Mouse (Mus musculus) stomach, postnatal 0 days (tissue): Measurements from ENCODE around the gene Ablim2. TPM values are rescaled to one million over a fixed set of nuclear protein-coding genes. Genes with fewer than 3 reads are reported as not detected.
A peak's percentile ranks its signal among the peaks of the same experiment; 100 is the strongest.

Source experiments
- ATAC-seq: fragments of 200-750 bp; cut with Nextera tagmentation; 2 replicates; pipeline ENCODE4 v1.8.0; 2017; ENCODE audit not compliant: low FRiP score, low TSS enrichment
- DNase-seq: peaks from one replicate; pipeline ENCODE4 v3.0.0-alpha.2; 2016; ENCODE audit warnings: low spot score
- H3K27ac ChIP-seq: fragments of 300-500 bp; sonication (generic); replicated peaks from 2 replicates; pipeline ENCODE4 v1.5.1; 2014; ENCODE audit warnings: mild to moderate bottlenecking, control low read depth
- H3K27me3 ChIP-seq: fragments of 300-500 bp; sonication (generic); 2 replicates; pipeline ENCODE4 v1.6.1; 2014; ENCODE audit warnings: low read length; ENCODE audit not compliant: control insufficient read depth, insufficient read depth
- H3K36me3 ChIP-seq: fragments of 300-500 bp; sonication (generic); 2 replicates; pipeline ENCODE4 v1.6.1; 2014; ENCODE audit warnings: low read length, mixed read lengths; ENCODE audit not compliant: control insufficient read depth, insufficient read depth
- H3K4me1 ChIP-seq: fragments of 300-500 bp; sonication (generic); replicated peaks from 2 replicates; pipeline ENCODE4 v1.6.1; 2014; ENCODE audit warnings: antibody characterized with exemption; ENCODE audit not compliant: control insufficient read depth, insufficient read depth
- H3K4me2 ChIP-seq: fragments of 300-500 bp; sonication (generic); replicated peaks from 2 replicates; pipeline ENCODE4 v1.6.1; 2014; ENCODE audit warnings: low read depth, mild to moderate bottlenecking, control low read depth, moderate library complexity
- H3K4me3 ChIP-seq: fragments of 300-500 bp; sonication (generic); 2 replicates; pipeline ENCODE4 v1.5.1; 2014; ENCODE audit warnings: low read depth, low read length, control low read depth
- H3K9ac ChIP-seq: fragments of 300-500 bp; sonication (generic); 2 replicates; pipeline ENCODE4 v1.6.1; 2014; ENCODE audit warnings: mild to moderate bottlenecking, low read length, control low read depth, mixed read lengths
- H3K9me3 ChIP-seq: fragments of 300-500 bp; sonication (generic); 2 replicates; pipeline ENCODE4 v1.6.1; 2016; ENCODE audit warnings: low read length; ENCODE audit not compliant: control insufficient read depth
- CTCF ChIP-seq: IDR thresholded peaks from 2 replicates; pipeline ENCODE4 v1.5.1; 2016; ENCODE audit warnings: antibody characterized with exemption, low read depth, mild to moderate bottlenecking, moderate library complexity
- EP300 ChIP-seq: optimal IDR thresholded peaks from 2 replicates; pipeline ENCODE3; 2016; ENCODE audit warnings: antibody characterized with exemption
- WGBS: fragments of 180-500 bp; shearing (Covaris S2); extraction: QIAGEN DNeasy Blood & Tissue Kit; methylation state at CpG from one replicate; pipeline ENCODE4 v1.1.7; 2014; 5-methylcytosine and 5-hydroxymethylcytosine counted together
- polyA plus RNA-seq: library from polyadenylated mRNA; unstranded; fragments of >200 nt; fragmentation: Nextera tagmentation; extraction: Ambion mirVana; gene quantifications from 2 replicates; pipeline ENCODE4 v1.2.1, GENCODE M21; 2015

Gene Ablim2
- polyA plus RNA-seq, 1 experiment from 2014 or later = 1.3 TPM

DNA sequence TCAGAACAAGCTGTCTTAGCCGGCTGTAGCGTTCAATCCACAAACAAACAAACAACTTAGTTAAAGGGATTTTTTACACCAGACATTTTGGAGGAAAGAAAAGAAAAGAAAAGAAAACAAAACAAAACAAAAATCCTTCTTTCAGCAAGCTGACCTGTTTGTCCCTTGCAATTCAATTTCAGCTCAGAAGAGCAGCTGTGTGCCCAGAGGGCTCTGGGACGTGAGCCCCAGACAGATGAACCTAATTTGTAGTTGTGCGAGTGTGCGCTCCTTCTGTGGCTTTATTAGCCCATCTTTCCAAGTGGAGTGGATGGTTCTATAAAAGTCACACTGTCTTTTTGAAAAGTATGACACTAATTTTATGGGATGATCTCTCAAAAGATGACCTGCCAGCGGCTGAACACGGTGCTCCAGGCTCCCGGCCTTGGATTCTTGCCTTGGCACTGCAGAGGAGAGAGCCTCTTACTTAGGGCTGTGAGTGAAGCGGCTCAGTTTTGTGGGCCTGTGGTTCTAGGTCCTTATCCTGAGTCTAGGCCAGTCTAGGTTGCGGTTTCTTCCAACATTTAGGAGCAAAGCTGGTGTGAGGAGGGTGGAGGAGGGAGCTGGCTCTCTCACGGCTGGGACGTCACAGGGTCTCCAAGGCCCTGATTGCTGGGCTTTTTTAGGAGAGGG, 158.1 kb downstream of the Ablim2 start:
- WGBS = 78% methylated on average over 12 of the region's 12 CpGs
- Histone ChIP-seq H3K4me3 (no peak overlapping the region), H3K4me2 (no peak overlapping the region), H3K9me3 (0 out of 2 replicates have a peak, but pooled peaks cover 3% of the 10 kb centered on the region), H3K36me3 (peaks cover 3% of the 10 kb centered on the region; the same call in 1 of the 2 replicates), H3K27me3 (no peaks in the 10 kb centered on the region), H3K9ac (no peak overlapping the region), H3K27ac (no peak overlapping the region), H3K4me1 (peaks cover 2% of the 10 kb centered on the region; the same call in 1 of the 2 replicates)
- TF ChIP-seq CTCF = no peak
- no peak for ATAC-seq
- DNase-seq = no peak

DNA sequence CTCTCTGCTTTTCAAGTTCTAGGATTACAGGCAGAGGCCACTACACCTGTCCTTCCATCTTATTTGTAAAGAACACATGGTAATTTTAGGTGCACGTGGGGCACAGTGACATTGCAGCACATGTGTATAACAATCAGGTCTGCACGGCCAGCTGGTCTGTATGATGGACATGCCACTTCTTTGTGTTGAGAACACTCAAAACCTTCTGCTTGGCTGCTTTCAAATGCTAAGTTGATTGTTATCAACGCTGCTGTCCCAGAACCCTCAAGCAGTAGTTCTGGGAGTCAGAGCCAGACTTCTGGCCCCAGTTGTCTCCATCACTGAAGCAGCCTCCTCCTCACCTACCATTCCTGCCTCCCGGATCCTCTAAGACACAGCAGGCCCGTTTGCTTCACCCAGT, 159.0 kb downstream of the Ablim2 start:
- Histone ChIP-seq H3K9me3 (0 out of 2 replicates have a peak, but pooled peaks cover 3% of the 10 kb centered on the region), H3K27me3 (no peaks in the 10 kb centered on the region), H3K9ac (no peak overlapping the region), H3K4me1 (peaks cover 6% of the 10 kb centered on the region), H3K4me3 (no peak overlapping the region), H3K4me2 (no peak overlapping the region), H3K27ac (no peak overlapping the region), H3K36me3 (peaks cover 3% of the 10 kb centered on the region; the same call in 1 of the 2 replicates)
- WGBS = 66% methylated on average over 5 of the region's 5 CpGs
- ATAC-seq = no peak
- no peak for DNase-seq
- TF ChIP-seq CTCF (no peak), EP300 (no peak)

DNA sequence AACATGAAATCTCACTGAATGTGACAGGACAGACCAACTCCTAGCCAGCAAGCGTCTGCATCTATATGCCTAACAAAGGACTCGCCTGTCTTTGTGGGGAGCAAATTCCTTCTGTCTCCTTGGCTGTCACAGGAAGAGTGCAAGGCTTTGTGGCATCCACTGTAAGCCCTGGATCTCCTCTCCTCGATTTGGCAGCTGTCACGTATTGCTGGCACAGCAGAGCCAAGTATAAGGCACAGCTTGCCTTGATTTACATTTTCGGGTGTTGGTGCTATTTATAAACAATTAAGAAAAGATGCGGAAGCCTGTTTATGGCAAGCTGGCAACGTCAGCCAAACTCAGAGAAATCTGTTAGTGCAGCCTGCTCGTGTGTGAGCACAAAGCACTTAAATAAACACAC, 160.7 kb downstream of the Ablim2 start:
- H3K4me1 ChIP-seq = peaks cover 12% of the 10 kb centered on the region
- 23% methylated on average over 8 of the region's 8 CpGs for WGBS

GRCm38 (mm10) chr5:35920076-35920475, 162.4 kb downstream of the Ablim2 start:
- Histone ChIP-seq H3K27ac (no peak overlapping the region), H3K4me3 (no peak overlapping the region), H3K9ac (no peak overlapping the region), H3K27me3 (no peaks in the 10 kb centered on the region), H3K4me1 (peaks cover 12% of the 10 kb centered on the region), H3K9me3 (no peaks in the 10 kb centered on the region), H3K4me2 (no peak overlapping the region), H3K36me3 (no peaks in the 10 kb centered on the region)
- 73% methylated on average over 4 of the region's 4 CpGs for WGBS
- TF ChIP-seq EP300 (no peak), CTCF (no peak)
- DNase-seq (no peak), ATAC-seq (no peak)

More for the DNA sequence above, 160.7 kb downstream of the Ablim2 start:
- H3K36me3 ChIP-seq = no peaks in the 10 kb centered on the region
- peak overlapping the region; percentile 40 for H3K27ac ChIP-seq
- no peak overlapping the region for H3K4me3 ChIP-seq
- H3K4me2 ChIP-seq = no peak overlapping the region
- no peak for ATAC-seq
- no peaks in the 10 kb centered on the region for H3K27me3 ChIP-seq
- no peak for DNase-seq
- no peaks in the 10 kb centered on the region for H3K9me3 ChIP-seq
- H3K9ac ChIP-seq = no peak overlapping the region
- TF ChIP-seq EP300 (no peak), CTCF (no peak)

GRCm38 (mm10) chr5:35920557-35920956, 162.9 kb downstream of the Ablim2 start:
- DNase-seq = no peak
- H3K9ac ChIP-seq = no peak overlapping the region; the same call in 1 of the 2 replicates

DNA sequence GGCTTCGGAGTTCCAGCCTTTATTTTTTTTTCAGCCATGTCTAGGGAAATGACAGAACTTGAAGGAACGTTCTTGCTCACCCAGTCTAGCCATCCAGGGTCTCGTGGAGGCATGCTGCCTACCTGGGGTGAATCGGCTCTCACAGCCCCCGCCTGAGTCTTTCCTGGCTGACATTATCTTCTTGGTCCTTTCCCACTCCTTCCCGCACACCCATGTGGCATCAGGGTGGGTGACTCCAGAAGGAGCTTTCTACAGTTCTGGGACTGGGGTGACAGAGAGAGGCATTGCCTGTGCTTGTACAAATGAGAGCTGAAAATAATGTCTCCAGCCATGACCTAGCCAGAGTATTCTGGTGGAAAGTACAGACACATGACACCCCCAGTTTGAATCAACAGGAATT, 163.5 kb downstream of the Ablim2 start:
- H3K27me3 ChIP-seq = no peaks in the 10 kb centered on the region
- WGBS = 50% methylated on average over 6 of the region's 6 CpGs
- H3K4me3 ChIP-seq = no peak overlapping the region
- H3K36me3 ChIP-seq = no peaks in the 10 kb centered on the region; the same call in 1 of the 2 replicates
- DNase-seq = no peak
- no peaks in the 10 kb centered on the region for H3K9me3 ChIP-seq
- peaks cover 13% of the 10 kb centered on the region for H3K4me1 ChIP-seq
- H3K27ac ChIP-seq = peak overlapping the region; percentile 89
- peak overlapping the region; percentile 43; the same call in 1 of the 2 replicates for H3K4me2 ChIP-seq
- no peak for TF ChIP-seq EP300
- no peak for TF ChIP-seq CTCF
- H3K9ac ChIP-seq = peak overlapping the region; percentile 32
- ATAC-seq = no peak

More at GRCm38 (mm10) chr5:35920557-35920956, 162.9 kb downstream of the Ablim2 start:
- Histone ChIP-seq H3K36me3 (no peaks in the 10 kb centered on the region; the same call in 1 of the 2 replicates), H3K27me3 (no peaks in the 10 kb centered on the region), H3K4me2 (no peak overlapping the region), H3K4me3 (no peak overlapping the region), H3K4me1 (peaks cover 10% of the 10 kb centered on the region), H3K9me3 (no peaks in the 10 kb centered on the region), H3K27ac (peak overlapping the region; percentile 89)
- ATAC-seq = no peak
- TF ChIP-seq EP300 (no peak), CTCF (no peak)
